Mouse (Mus musculus) cortical plate, adult 2 months (tissue): ENCODE results near the gene Nrxn2. TPM values are rescaled to one million over a fixed set of nuclear protein-coding genes. Genes with fewer than 3 reads are reported as not detected.

Experiments used
- H3K27ac ChIP-seq: fragments of 200-500 bp; 2 replicates; pipeline ENCODE4 v1.5.1; 2012; ENCODE audit warnings: low read length, control low read depth, inconsistent platforms; ENCODE audit not compliant: insufficient read depth
- H3K4me1 ChIP-seq: fragments of 200-500 bp; 2 replicates; pipeline ENCODE4 v1.6.1; 2011; ENCODE audit warnings: low read length; ENCODE audit not compliant: control insufficient read depth, insufficient read depth
- H3K4me3 ChIP-seq: fragments of 200-500 bp; 2 replicates; pipeline ENCODE4 v1.5.1; 2011; ENCODE audit warnings: mild to moderate bottlenecking, low read length, control low read depth; ENCODE audit not compliant: insufficient read depth
- CTCF ChIP-seq: fragments of 200-500 bp; IDR thresholded peaks from 2 replicates; pipeline ENCODE4 v1.5.1; 2011; ENCODE audit warnings: mild to moderate bottlenecking, control low read depth, low read length; ENCODE audit not compliant: insufficient read depth; ENCODE audit errors: extremely low read depth
- POLR2A ChIP-seq: fragments of 200-500 bp; IDR thresholded peaks from 2 replicates; pipeline ENCODE4 v1.6.1; 2011; ENCODE audit warnings: mild to moderate bottlenecking, low read length, control low read depth; ENCODE audit not compliant: insufficient read depth; ENCODE audit errors: extremely low read depth
- polyA plus RNA-seq: library from polyadenylated mRNA; depleted of rRNA; stranded (reverse); fragments of >200 nt; gene quantifications from 2 replicates; pipeline ENCODE4 v1.2.3, GENCODE M21; 2012

The Nrxn2 gene
- polyA plus RNA-seq, 1 experiment, result 279 TPM

DNA sequence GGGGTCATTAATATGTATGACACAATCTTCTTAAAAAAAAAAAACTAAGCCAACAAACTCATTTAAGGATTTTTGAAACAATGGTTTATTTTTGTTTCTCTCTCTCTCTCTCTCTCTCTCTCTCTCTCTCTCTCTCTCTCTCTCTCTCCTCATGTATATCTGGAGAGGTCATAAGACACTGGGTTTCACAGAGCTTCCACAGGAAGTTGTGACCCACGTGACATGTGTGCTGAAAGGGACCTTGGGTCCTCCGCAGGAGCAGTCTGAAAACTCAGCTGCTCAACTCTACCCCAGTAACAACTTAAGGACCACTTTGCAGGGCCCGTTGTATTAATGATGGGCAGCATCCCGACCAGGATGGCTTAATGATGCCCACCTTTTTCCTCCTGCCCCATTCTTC, 132.7 kb downstream of the Nrxn2 start:
- Histone ChIP-seq H3K4me1 (peaks cover 4% of the 10 kb centered on the region), H3K27ac (no peak overlapping the region), H3K4me3 (no peak overlapping the region)
- no peak for TF ChIP-seq POLR2A

DNA sequence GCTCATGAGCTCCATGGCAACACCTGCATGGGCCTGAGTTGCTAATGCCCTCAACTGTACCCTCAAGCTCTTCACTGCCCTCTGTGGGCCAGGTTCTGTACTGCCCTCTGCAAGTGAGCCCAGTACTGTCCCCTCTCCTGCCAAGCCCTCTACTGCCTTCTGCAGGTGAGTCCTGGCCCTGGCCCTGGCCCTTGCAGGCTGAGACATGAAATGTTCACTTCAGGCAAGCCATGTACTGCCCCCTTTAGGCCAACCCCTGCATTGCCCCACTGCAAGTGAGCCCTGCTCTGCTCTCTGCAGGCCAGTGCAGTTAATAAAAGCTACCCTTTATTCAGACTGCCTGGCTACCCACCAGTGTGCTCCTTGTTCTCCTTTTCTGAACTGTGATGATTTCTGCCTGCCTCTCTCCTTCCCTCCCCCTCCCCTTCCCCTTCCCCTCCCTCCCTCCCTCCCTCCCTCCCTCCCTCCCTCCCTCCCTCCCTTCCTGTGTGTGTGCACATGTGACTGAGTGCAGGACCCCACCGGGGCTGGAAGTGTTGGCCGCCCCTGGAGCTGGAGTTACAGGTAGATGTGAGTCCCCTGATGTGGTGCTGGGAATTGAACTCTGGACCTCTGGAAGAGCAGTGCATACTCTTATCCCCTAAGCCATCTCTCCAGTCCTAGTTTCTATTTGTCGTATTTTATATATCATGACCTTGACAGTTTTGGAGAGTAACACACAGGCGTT, 133.9 kb downstream of the Nrxn2 start:
- TF ChIP-seq POLR2A, result no peak
- peak; percentile 64 for TF ChIP-seq CTCF
- H3K27ac ChIP-seq, result no peak overlapping the region
- no peak overlapping the region for H3K4me3 ChIP-seq
- H3K4me1 ChIP-seq, result peaks cover 4% of the 10 kb centered on the region

DNA sequence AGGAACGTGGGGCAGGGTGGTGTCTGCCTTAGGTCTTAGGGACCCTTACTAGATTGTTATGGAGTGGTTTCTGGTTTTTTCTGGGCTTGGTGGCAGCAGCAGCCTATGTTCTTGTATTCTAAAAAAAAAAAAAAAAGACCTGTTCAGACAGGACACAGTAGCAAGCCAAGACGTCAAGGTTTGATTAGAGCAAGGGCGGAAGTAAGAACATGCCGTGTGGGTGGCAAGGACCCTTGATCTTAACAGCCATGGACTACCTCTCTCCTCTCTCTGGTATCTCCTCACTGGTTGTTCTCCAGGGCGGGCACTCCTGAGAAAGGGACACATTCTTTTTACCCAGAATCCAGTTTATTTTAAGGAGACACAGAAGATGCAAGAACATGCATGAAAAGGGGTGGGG, 134.6 kb downstream of the Nrxn2 start:
- no peak for TF ChIP-seq POLR2A
- TF ChIP-seq CTCF, result no peak
- Histone ChIP-seq H3K27ac (no peak overlapping the region), H3K4me3 (no peak overlapping the region), H3K4me1 (peaks cover 4% of the 10 kb centered on the region)

DNA sequence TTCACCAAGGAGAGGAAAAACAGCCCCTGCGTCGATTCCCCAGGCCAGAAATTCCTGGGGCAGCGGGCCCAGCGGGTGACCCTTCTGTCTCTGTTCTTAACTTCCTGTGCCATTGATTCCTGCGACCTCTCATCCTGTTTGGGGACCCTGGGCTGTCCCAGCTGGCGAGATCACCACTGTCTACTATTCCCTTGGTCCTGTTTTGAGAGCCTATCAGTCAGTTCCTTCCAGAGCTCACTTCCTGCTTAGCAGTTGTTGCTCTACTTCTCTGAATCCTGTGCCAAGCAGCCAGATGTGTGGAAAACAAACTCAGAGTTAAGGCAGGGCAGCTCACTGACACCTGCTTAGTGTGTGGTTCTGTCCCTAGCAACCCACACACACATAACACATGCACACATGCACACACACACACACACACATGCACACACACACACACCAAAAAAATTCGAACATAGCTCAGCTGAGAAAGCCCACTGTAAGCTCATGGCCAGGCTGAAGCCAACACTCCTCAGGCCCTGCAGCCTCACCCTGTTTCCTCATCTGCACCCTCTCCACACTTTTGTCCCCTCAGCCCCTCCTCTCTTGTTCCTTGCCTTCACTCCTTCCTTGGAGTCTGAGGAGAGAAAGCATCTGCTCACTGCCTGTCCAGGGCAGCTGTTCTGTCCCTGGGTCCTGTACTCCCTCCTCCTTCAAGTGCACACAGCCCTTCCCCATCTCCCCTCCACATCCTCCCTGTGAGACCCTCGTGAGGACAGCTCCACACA, 135.5 kb downstream of the Nrxn2 start:
- peaks cover 4% of the 10 kb centered on the region for H3K4me1 ChIP-seq
- TF ChIP-seq POLR2A, result no peak

DNA sequence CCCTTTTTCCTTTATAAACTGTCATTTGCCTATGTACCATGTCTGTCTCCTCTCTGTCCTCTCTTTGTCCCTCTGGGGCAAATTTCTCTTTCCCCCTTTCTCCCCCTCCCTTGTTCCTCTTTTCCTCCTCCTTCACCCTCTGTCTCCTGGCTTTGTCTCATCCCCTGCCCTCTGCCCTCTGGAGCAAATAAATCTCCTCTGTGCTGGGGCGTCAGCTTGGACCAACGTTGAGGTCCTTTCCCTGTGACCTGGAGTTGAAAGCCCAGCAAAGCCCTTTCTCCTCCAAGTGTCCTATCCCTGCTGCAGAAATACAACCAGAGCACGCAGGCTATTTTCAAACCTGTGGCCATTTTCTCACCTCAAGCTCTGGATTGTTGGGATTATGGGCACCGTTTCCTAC, 141.0 kb downstream of the Nrxn2 start:
- Histone ChIP-seq H3K27ac (no peak overlapping the region), H3K4me3 (no peak overlapping the region), H3K4me1 (no peaks in the 10 kb centered on the region)
- TF ChIP-seq POLR2A, result no peak
- TF ChIP-seq CTCF, result no peak

More for the DNA sequence above, 135.5 kb downstream of the Nrxn2 start:
- no peak overlapping the region for H3K4me3 ChIP-seq
- no peak overlapping the region for H3K27ac ChIP-seq

DNA sequence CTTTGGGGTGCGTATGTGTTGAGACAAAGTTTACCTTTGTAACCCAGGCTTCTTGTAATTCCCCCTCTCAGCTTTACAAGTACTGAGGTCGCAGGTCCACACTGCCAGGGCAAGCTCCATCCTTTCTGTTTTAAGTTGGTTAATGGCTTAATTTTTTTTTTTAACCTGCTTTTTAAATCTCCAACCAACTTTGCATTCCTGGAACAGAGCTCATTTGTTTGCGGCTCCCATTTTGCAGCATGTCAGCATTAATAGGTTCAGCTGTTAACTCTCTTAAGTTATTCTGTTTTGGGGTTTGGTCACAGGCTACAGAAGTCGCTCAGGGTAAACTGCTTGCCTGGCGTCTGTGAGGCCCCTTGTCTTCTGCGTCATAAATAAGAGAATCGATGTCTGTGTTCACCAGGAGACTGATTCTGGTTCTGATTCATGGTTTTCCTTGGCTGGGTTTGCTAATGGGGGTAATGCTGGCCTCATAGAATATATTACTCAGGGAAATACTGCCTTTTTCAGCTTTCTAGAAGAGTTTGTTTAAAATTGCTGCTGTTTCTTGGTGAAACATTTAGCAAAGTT, 141.8 kb downstream of the Nrxn2 start:
- TF ChIP-seq POLR2A (no peak), CTCF (no peak)
- H3K4me3 ChIP-seq, result no peak overlapping the region
- H3K4me1 ChIP-seq, result no peaks in the 10 kb centered on the region
- no peak overlapping the region for H3K27ac ChIP-seq

DNA sequence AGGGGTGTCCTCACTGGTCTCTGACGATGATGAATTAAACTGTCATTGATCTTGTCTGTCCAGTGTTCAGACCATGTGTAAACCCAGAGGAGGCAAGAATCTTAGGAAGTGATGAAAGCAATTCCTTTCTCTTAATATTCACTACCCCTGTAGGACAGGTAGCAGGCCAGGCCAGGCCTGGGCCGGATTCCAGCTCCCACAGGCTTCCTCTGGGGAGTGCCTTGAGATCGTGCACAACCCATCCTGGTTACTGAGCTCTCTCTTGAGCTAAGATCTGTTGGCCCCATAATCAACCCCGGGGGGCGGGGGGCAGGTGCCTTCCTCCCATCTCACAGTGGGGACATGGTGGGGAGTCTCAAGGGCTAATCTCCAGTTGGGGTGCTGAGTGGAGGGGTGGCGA, 146.6 kb downstream of the Nrxn2 start:
- no peaks in the 10 kb centered on the region for H3K4me1 ChIP-seq
- no peak for TF ChIP-seq CTCF
- no peak for TF ChIP-seq POLR2A
- no peak overlapping the region for H3K4me3 ChIP-seq
- H3K27ac ChIP-seq, result no peak overlapping the region

DNA sequence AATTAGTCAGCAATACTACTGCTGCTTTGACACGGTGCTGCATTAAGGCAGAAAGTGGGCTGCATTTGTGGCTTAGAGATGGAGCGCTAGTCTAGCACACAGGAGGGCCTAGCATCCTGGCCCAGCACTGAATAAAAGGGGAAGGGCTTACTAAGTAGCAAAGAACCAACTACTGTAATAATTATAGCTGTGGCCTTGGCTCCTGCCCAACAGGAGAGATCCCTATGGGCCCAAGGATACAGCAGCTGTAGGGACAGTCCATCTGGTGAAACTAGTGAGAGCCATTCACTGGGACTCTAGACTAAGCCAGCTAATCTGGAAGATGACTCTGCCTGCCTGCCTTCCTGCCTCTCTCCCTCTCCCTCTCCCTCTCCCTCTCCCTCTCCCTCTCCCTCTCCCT, 147.9 kb downstream of the Nrxn2 start:
- no peak for TF ChIP-seq CTCF
- no peak for TF ChIP-seq POLR2A
- Histone ChIP-seq H3K4me3 (no peak overlapping the region), H3K4me1 (peaks cover 4% of the 10 kb centered on the region), H3K27ac (no peak overlapping the region)

DNA sequence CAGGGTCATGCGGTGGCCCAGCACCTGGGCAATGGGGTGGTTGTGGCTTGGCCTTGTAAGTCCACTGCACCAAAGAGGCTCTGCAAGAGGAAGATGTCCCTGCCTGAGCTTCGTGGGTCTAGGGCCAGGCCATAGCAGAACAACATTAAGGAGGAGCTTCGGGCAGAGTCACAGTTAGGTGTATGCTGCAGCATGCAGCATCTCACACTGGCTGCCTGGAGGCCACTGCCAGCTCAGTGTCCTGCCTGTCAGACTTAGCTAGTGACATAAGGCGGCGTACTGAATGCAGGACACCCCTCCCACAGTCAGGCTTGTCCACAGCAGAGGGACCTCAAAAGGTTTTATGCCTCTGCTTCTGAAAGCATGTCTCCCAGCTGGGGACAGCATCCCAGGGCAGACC, 150.5 kb downstream of the Nrxn2 start:
- TF ChIP-seq CTCF, result no peak
- no peak for TF ChIP-seq POLR2A
- Histone ChIP-seq H3K4me3 (no peak overlapping the region), H3K4me1 (peaks cover 7% of the 10 kb centered on the region), H3K27ac (no peak overlapping the region)

DNA sequence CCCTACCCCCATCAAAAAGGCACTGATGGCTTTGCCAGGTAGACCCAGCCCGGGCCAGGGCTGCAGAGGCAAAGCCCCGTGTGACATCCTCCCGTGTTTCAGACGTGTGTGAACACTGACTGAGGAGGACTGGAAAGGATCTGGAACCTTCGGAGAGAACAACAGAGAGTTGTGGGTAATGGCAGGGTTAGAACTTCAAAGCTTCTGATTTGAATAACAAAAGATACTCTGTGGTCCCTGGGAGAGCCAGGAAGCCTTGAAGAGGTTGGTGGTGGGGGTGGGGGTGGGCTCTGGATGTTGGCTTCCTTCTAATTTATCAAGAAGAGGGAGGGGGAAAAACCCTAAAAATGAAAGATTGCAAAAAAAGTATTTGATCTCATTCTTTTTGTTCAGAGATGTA, 151.0 kb downstream of the Nrxn2 start:
- Histone ChIP-seq H3K4me1 (peaks cover 7% of the 10 kb centered on the region), H3K27ac (no peak overlapping the region), H3K4me3 (no peak overlapping the region)
- TF ChIP-seq CTCF, result no peak
